Mouse (Mus musculus) liver (tissue): Measurements from ENCODE around the gene Akap6.

Experiments
- DNase-seq: peaks from one replicate; pipeline ENCODE4 v3.0.0-alpha.2; 2020; ENCODE audit warnings: mixed read lengths

Akap6 gene

GRCm38 (mm10) chr12:53057606-53058005 lies 358.4 kb downstream of the Akap6 start:
- DNase-seq, result no peak

GRCm38 (mm10) chr12:53060903-53061302 lies 361.7 kb downstream of the Akap6 start:
- DNase-seq, result no peak

GRCm38 (mm10) chr12:53061466-53062124 lies 362.4 kb downstream of the Akap6 start:
- DNase-seq, result no peak

GRCm38 (mm10) chr12:53063003-53063402 lies 363.8 kb downstream of the Akap6 start:
- no peak for DNase-seq

- DNase-seq, result no peak
Observed at GRCm38 (mm10) chr12:53064241-53064760, 365.1 kb downstream of the Akap6 start.

- no peak for DNase-seq
Observed at GRCm38 (mm10) chr12:53065031-53065785, 366.0 kb downstream of the Akap6 start.

- DNase-seq, result no peak
Observed at GRCm38 (mm10) chr12:53066321-53066720, 367.1 kb downstream of the Akap6 start.

GRCm38 (mm10) chr12:53070907-53071306 lies 371.7 kb downstream of the Akap6 start:
- DNase-seq, result no peak

GRCm38 (mm10) chr12:53076595-53077400 lies 377.6 kb downstream of the Akap6 start:
- DNase-seq, result no peak

- no peak for DNase-seq
Observed at GRCm38 (mm10) chr12:53085789-53086188, 386.6 kb downstream of the Akap6 start.

GRCm38 (mm10) chr12:53112276-53112675 lies 413.1 kb downstream of the Akap6 start:
- no peak for DNase-seq

GRCm38 (mm10) chr12:53119352-53119751 lies 420.2 kb downstream of the Akap6 start:
- no peak for DNase-seq

GRCm38 (mm10) chr12:53124131-53124530 lies 424.9 kb downstream of the Akap6 start:
- DNase-seq, result no peak

GRCm38 (mm10) chr12:53124696-53125095 lies 425.5 kb downstream of the Akap6 start:
- DNase-seq, result no peak

GRCm38 (mm10) chr12:53125286-53125685 lies 426.1 kb downstream of the Akap6 start:
- DNase-seq, result no peak

- no peak for DNase-seq
Observed at GRCm38 (mm10) chr12:53134196-53134595, 435.0 kb downstream of the Akap6 start.

- no peak for DNase-seq
Observed at GRCm38 (mm10) chr12:53137331-53137730, 438.1 kb downstream of the Akap6 start.

GRCm38 (mm10) chr12:53144122-53144695 lies 445.0 kb downstream of the Akap6 start:
- DNase-seq, result no peak

GRCm38 (mm10) chr12:53144760-53145159 lies 445.6 kb downstream of the Akap6 start:
- DNase-seq, result no peak

GRCm38 (mm10) chr12:53145516-53145915 lies 446.3 kb downstream of the Akap6 start:
- no peak for DNase-seq

- peak; percentile 14 for DNase-seq
Observed at GRCm38 (mm10) chr12:53146460-53147050, 447.4 kb downstream of the Akap6 start.

GRCm38 (mm10) chr12:53147696-53148095 lies 448.5 kb downstream of the Akap6 start:
- peak; percentile 10 for DNase-seq
